Mouse (Mus musculus) midbrain, embryonic 13.5 days (tissue): ENCODE results near the gene Ndufv1. TPM values are rescaled to one million over a fixed set of nuclear protein-coding genes. Genes with fewer than 3 reads are reported as not detected.

Experiments used
- ATAC-seq: fragments of 200-750 bp; cut with Nextera tagmentation; 2 replicates; pipeline ENCODE4 v1.8.0; 2017; ENCODE audit warnings: mild to moderate bottlenecking, moderate TSS enrichment, moderate library complexity
- H3K27ac ChIP-seq: fragments of 300-500 bp; sonication (generic); 2 replicates; pipeline ENCODE4 v1.5.1; 2015; ENCODE audit warnings: inconsistent platforms, mild to moderate bottlenecking, moderate library complexity
- H3K27me3 ChIP-seq: fragments of 300-500 bp; sonication (generic); 2 replicates; pipeline ENCODE4 v1.6.1; 2015; ENCODE audit warnings: mild to moderate bottlenecking, inconsistent platforms
- H3K36me3 ChIP-seq: fragments of 300-500 bp; sonication (generic); 2 replicates; pipeline ENCODE4 v1.6.1; 2015; ENCODE audit warnings: mild to moderate bottlenecking, inconsistent platforms
- H3K4me1 ChIP-seq: fragments of 300-500 bp; sonication (generic); replicated peaks from 2 replicates; pipeline ENCODE4 v1.6.1; 2015; ENCODE audit warnings: inconsistent platforms
- H3K4me2 ChIP-seq: fragments of 300-500 bp; sonication (generic); replicated peaks from 2 replicates; pipeline ENCODE4 v1.6.1; 2015; ENCODE audit warnings: moderate library complexity, mild to moderate bottlenecking, inconsistent platforms
- H3K4me3 ChIP-seq: fragments of 300-500 bp; sonication (generic); replicated peaks from 2 replicates; pipeline ENCODE4 v1.5.1; 2015; ENCODE audit warnings: mild to moderate bottlenecking, inconsistent platforms
- H3K9ac ChIP-seq: fragments of 300-500 bp; sonication (generic); replicated peaks from 2 replicates; pipeline ENCODE4 v1.6.1; 2015; ENCODE audit warnings: mild to moderate bottlenecking, inconsistent platforms
- H3K9me3 ChIP-seq: fragments of 300-500 bp; sonication (generic); 2 replicates; pipeline ENCODE4 v1.6.1; 2016; ENCODE audit warnings: mild to moderate bottlenecking, inconsistent platforms
- WGBS: fragments of 180-500 bp; shearing (Covaris S2); methylation state at CpG from one replicate; pipeline ENCODE4 v1.1.7; 2015; 5-methylcytosine and 5-hydroxymethylcytosine counted together
- polyA plus RNA-seq: library from polyadenylated mRNA; unstranded; fragments of >200 nt; fragmentation: Nextera tagmentation; extraction: Ambion mirVana; gene quantifications from 2 replicates; pipeline ENCODE4 v1.2.1, GENCODE M21; 2015

Ndufv1 gene
- polyA plus RNA-seq, 1 experiment from 2014 or later, result 203 TPM

DNA sequence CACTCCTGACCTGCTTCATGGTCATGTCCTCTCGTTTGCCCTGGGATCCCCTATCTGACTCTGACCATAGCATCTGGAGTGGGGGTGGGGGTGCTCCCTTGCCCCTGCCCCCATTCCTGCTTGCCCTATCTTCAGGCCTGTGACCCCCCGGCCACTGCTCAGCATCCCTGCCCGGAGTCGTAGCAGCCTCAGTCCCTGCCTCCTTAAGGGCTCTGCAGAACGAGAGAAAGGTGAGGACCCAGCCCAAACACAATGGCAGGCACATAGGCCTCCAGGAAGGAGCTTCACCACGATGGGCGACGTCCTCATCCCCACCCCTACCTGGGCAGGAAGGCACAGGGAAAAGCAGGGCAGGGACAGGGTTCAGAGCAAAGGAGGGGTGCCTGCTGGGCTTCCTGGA, 14.3 kb downstream of the Ndufv1 start:
- Histone ChIP-seq H3K27ac (no peak overlapping the region), H3K4me2 (no peak overlapping the region), H3K27me3 (peaks cover 3% of the 10 kb centered on the region), H3K9ac (no peak overlapping the region), H3K4me1 (peaks cover 19% of the 10 kb centered on the region), H3K9me3 (no peaks in the 10 kb centered on the region), H3K4me3 (no peak overlapping the region), H3K36me3 (no peaks in the 10 kb centered on the region)
- 78% methylated on average over 8 of the region's 8 CpGs for WGBS
- no peak for ATAC-seq

DNA sequence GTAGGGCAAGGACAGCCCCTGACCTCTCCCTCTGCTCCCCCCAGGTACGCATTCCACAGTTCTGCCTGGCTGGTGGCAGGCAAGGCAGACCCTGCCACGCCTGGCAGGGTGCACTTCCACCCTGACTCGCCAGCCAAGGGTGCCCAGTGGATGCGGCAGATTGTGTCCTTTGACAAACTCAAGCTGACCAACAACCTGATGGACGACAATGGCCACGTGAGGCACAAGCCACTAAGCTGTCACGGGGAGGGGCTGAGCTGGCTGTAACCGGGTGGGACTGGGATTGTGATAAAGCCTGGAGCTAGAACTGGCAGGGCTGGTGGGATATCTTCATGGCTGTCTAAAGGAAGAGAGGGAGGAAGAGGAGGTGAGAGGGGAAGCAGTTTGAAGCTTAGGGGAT, 15.4 kb downstream of the Ndufv1 start:
- ATAC-seq, result no peak
- no peak overlapping the region for H3K27ac ChIP-seq
- no peaks in the 10 kb centered on the region for H3K36me3 ChIP-seq
- no peaks in the 10 kb centered on the region for H3K9me3 ChIP-seq
- H3K4me3 ChIP-seq, result no peak overlapping the region
- peaks cover 3% of the 10 kb centered on the region for H3K27me3 ChIP-seq
- H3K9ac ChIP-seq, result no peak overlapping the region
- peaks cover 19% of the 10 kb centered on the region for H3K4me1 ChIP-seq
- 61% methylated on average over 8 of the region's 8 CpGs for WGBS
- no peak overlapping the region for H3K4me2 ChIP-seq

DNA sequence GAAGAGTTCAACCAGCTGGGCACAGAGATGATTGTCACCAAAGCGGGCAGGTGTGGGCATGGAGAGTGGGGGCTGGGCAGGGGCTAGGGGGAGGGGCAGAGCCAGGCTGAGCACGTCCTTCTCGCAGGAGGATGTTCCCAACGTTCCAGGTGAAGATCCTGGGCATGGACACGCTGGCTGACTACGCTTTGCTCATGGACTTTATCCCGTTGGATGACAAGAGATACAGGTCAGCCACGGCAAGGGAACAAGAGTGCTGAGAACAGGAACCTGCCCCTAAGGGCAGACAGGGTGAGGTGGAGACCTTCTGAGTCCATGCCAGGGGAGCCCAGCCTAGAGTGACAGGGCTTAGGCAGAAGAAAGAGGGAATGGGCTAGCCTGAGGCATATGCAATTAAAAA, 15.9 kb downstream of the Ndufv1 start:
- no peaks in the 10 kb centered on the region; the same call in none of the 2 replicates for H3K27me3 ChIP-seq
- no peak overlapping the region for H3K4me3 ChIP-seq
- H3K9ac ChIP-seq, result no peak overlapping the region
- peaks cover 17% of the 10 kb centered on the region for H3K4me1 ChIP-seq
- ATAC-seq, result no peak
- 83% methylated on average over 8 of the region's 8 CpGs for WGBS
- no peaks in the 10 kb centered on the region for H3K36me3 ChIP-seq
- no peaks in the 10 kb centered on the region for H3K9me3 ChIP-seq
- no peak overlapping the region for H3K27ac ChIP-seq
- no peak overlapping the region for H3K4me2 ChIP-seq

DNA sequence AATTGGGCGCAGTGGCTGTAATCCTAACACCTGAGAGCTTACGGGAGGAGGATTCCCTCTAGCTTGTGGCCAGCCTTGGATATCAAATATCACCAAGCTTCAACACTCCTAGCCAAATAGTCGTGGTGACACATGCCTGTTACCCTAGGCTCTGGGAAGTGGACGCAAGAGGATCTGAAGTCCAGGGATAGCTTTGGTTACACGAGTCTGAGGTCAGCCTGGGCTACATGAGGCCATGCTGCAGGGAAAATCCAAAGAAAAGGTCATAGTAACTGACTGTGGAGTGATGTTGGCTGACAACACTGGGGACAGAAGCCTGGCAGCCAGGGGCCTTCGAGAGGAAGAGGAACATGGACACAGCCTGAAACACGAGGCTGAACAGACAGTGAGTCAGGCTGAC, 16.5 kb downstream of the Ndufv1 start:
- no peaks in the 10 kb centered on the region for H3K36me3 ChIP-seq
- H3K27ac ChIP-seq, result no peak overlapping the region
- no peak overlapping the region for H3K4me2 ChIP-seq
- no peak overlapping the region for H3K4me3 ChIP-seq
- peak overlapping the region; percentile 29; the same call in 1 of the 2 replicates for H3K9ac ChIP-seq
- ATAC-seq, result no peak
- no peaks in the 10 kb centered on the region; the same call in none of the 2 replicates for H3K27me3 ChIP-seq
- H3K4me1 ChIP-seq, result peaks cover 10% of the 10 kb centered on the region
- no peaks in the 10 kb centered on the region for H3K9me3 ChIP-seq
- WGBS, result 76% methylated on average over 7 of the region's 7 CpGs

DNA sequence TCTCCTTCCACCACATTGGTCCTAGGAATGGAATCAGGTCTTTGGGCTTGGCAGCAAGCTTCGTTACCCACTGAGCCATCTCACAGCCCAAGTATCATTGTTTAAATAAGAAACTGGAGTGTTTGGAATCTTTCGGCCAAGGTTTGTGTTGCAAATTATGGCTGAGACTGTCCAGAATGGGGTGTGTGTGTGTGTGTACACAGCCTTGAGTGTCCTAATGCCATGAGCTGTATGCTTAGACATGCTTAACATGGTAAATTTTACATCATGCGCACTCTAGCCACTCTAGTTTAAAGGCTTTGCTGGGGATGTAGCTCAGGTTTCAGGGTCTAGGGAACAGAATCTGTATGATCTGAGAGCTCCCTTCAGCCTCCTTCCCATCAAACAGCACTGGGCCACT, 17.1 kb downstream of the Ndufv1 start:
- H3K27ac ChIP-seq, result no peak overlapping the region

DNA sequence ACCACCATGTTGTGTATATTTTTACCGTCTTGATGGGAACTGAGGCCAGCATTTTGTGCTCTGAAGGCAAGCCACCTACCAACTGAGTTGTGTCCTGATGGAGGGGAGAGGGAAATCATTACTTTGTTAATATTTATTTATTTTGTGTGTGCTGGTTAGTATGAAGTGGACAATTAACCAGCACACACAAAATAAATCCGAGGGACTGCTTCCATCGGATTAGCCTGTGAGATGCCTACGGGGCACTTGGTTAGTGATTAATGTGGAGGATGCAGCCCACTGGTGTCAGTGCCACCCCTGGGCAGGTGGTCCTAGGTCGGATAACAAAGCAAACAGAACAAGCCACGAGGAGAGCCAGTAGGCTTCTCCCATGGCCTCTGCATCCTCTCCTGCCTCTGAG, 17.7 kb downstream of the Ndufv1 start:
- Histone ChIP-seq H3K4me2 (no peak overlapping the region), H3K9ac (no peak overlapping the region), H3K9me3 (no peaks in the 10 kb centered on the region), H3K27ac (no peak overlapping the region), H3K4me3 (no peak overlapping the region), H3K27me3 (no peaks in the 10 kb centered on the region; the same call in none of the 2 replicates), H3K36me3 (no peaks in the 10 kb centered on the region), H3K4me1 (peaks cover 6% of the 10 kb centered on the region)
- WGBS, result 77% methylated on average over 6 of the region's 6 CpGs
- no peak for ATAC-seq

More for the DNA sequence above, 17.1 kb downstream of the Ndufv1 start:
- Histone ChIP-seq H3K9me3 (no peaks in the 10 kb centered on the region), H3K4me2 (no peak overlapping the region), H3K27me3 (no peaks in the 10 kb centered on the region; the same call in none of the 2 replicates), H3K36me3 (no peaks in the 10 kb centered on the region), H3K4me3 (no peak overlapping the region), H3K4me1 (peaks cover 6% of the 10 kb centered on the region), H3K9ac (no peak overlapping the region)
- 91% methylated on average over 3 of the region's 3 CpGs for WGBS
- ATAC-seq, result no peak

DNA sequence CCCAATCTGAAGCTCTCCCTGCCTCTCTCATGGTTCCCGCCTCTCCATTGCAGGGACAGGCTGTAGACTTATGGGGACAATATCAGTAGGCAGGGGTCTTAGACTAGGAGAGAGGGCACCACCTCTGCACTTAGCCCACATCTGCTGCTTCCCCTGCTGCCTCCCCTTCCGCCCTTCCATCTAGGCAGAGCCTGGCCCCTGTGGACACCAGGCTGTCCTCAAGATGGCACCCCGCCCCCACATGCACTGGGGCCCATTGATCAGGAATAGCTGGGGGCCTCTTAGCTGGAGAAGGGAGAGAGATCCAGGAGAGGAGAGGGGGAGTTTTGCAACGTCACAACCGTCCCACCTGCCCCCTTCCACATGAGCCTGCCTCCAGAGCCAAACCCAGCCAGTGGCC, 20.2 kb downstream of the Ndufv1 start, which contains the start of gene Tbx10:
Gene Tbx10 (plus strand): TSS at position 337 of the 400 bp plus-strand sequence.
- Histone ChIP-seq H3K27me3 (no peaks in the 10 kb centered on the region), H3K4me3 (no peak within 1 kb of the TSS), H3K4me1 (no peaks in the 10 kb centered on the region), H3K27ac (no peak within 1 kb of the TSS), H3K9ac (no peak within 1 kb of the TSS), H3K36me3 (no peaks in the 10 kb centered on the region), H3K4me2 (no peak within 1 kb of the TSS), H3K9me3 (peaks cover 3% of the 10 kb centered on the region; the same call in 1 of the 2 replicates)
- 57% methylated on average over 5 of the region's 5 CpGs for WGBS
- ATAC-seq, result no peak

DNA sequence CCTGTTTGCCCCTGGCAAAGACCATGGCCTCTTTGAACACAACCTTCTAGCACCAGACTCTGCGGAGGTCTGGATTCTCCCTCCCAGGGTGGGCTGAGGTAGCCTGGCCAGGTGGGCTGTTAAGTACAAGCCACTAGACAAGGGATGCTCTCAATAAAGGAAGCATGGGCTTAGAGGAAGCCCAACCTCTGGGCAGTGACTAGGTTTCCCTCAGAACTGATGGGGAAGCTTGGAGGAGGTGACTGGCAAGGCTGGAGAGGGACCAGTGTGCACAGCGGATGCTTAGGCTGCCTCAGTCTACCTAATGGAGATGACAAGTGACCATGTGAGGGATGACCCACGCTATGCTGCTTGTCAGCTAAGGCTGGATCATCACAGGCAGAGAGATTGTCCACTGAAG, 20.6 kb downstream of the Ndufv1 start:
- no peak overlapping the region for H3K27ac ChIP-seq
- H3K9me3 ChIP-seq, result peaks cover 3% of the 10 kb centered on the region; the same call in 1 of the 2 replicates
- no peaks in the 10 kb centered on the region for H3K36me3 ChIP-seq
- no peak overlapping the region for H3K9ac ChIP-seq
- no peak overlapping the region for H3K4me3 ChIP-seq
- no peaks in the 10 kb centered on the region for H3K27me3 ChIP-seq
- ATAC-seq, result no peak
- H3K4me1 ChIP-seq, result no peaks in the 10 kb centered on the region
- WGBS, result 83% methylated on average over 3 of the region's 3 CpGs
- no peak overlapping the region for H3K4me2 ChIP-seq

DNA sequence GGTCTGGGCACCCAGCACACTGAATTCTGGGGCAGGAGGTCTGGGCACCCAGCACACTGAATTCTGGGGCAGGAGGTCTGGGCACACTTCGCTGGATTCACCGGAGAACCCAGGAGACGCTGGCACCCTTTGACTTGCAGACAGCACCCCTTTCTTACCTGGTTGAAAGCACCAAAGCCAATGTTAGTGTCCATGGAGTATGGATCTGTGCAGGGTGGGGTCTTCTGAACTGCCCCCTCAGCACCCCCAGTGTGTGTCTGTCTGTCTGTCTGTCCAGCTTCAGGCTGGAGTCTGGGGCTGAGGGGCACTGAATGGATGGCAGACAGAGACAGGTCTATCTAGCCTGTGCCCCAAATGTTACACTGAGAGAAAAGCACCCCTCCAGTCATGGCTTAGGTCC, 21.0 kb downstream of the Ndufv1 start:
- no peak for ATAC-seq
- Histone ChIP-seq H3K27me3 (no peaks in the 10 kb centered on the region), H3K9me3 (peaks cover 3% of the 10 kb centered on the region; the same call in 1 of the 2 replicates), H3K4me1 (no peaks in the 10 kb centered on the region), H3K27ac (no peak overlapping the region), H3K9ac (no peak overlapping the region), H3K4me3 (no peak overlapping the region), H3K36me3 (no peaks in the 10 kb centered on the region), H3K4me2 (no peak overlapping the region)
- WGBS, result 94% methylated on average over 3 of the region's 3 CpGs

DNA sequence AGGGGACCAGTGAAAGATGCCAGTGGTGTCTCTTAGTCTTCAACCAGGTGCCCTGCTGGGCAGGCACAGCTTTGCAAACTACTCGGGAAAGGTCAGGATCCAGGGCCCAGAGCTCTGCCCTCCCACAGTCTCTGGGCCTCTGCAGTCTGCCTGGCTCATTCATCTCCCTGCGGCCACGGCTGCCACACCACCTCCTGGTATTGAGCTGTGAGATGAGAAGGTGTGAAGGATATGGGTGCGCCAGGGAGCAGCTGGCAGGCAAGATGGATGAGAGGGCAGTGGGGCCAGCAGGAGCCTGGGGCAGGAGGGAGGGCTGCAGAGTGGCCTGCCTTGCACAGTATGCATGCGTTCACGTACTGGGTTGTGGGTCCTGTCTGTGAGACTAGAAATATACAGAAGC, 21.8 kb downstream of the Ndufv1 start:
- H3K9me3 ChIP-seq, result peaks cover 3% of the 10 kb centered on the region; the same call in 1 of the 2 replicates
- no peak for ATAC-seq
- H3K9ac ChIP-seq, result no peak overlapping the region
- H3K27me3 ChIP-seq, result no peaks in the 10 kb centered on the region
- no peaks in the 10 kb centered on the region for H3K4me1 ChIP-seq
- no peaks in the 10 kb centered on the region for H3K36me3 ChIP-seq
- H3K4me3 ChIP-seq, result no peak overlapping the region
- WGBS, result 80% methylated on average over 6 of the region's 6 CpGs
- H3K27ac ChIP-seq, result no peak overlapping the region
- H3K4me2 ChIP-seq, result no peak overlapping the region

DNA sequence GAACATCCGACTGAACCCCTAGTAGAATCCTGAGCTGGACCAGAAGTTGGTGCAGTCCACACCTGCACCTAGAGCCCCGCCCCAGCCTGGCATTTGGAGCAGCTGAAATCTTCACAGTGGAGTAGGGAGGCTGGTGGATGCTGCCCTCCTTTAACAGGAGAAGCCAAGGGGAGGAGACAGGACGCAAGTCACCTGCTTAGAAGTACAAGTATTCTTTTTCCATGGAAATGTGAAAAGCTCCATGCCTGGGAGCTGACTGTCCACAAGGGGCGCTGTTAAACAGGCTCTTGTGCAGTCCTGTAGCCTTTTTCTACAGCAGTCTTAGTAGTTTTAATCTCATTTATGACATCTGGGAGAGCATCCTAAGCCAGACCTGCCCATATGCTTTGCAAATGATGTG, 23.9 kb downstream of the Ndufv1 start:
- H3K4me2 ChIP-seq, result no peak overlapping the region
- ATAC-seq, result no peak
- peaks cover 3% of the 10 kb centered on the region; the same call in 1 of the 2 replicates for H3K9me3 ChIP-seq
- no peak overlapping the region for H3K9ac ChIP-seq
- H3K27ac ChIP-seq, result no peak overlapping the region
- no peaks in the 10 kb centered on the region for H3K36me3 ChIP-seq
- peaks cover 13% of the 10 kb centered on the region for H3K4me1 ChIP-seq
- no peaks in the 10 kb centered on the region for H3K27me3 ChIP-seq
- H3K4me3 ChIP-seq, result no peak overlapping the region
- 80% methylated on average over 4 of the region's 4 CpGs for WGBS

DNA sequence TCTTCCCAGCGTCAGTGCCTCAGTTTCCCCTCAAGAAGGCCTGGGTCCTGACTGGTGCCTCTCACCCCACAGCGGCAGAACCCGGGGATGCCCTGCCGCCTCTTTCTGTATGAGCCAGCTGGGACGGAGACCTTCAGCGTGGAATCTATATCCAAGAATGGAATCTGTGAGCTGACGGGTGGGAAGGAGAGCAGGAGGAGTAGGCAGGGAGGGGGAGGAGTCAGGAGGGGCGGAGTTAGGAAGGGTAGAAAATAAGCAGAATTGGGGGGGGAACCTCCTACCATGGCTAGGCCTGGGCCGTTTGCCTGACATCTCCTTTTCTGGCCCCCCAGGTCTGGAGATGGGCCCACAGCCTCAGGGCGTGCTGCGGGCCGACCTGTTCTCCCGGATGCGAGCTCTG, 24.5 kb downstream of the Ndufv1 start:
- 91% methylated on average over 14 of the region's 14 CpGs for WGBS
- ATAC-seq, result no peak
- Histone ChIP-seq H3K9me3 (peaks cover 3% of the 10 kb centered on the region; the same call in 1 of the 2 replicates), H3K4me2 (no peak overlapping the region), H3K36me3 (no peaks in the 10 kb centered on the region), H3K9ac (no peak overlapping the region), H3K4me3 (no peak overlapping the region), H3K27ac (no peak overlapping the region), H3K27me3 (no peaks in the 10 kb centered on the region), H3K4me1 (peaks cover 13% of the 10 kb centered on the region)

DNA sequence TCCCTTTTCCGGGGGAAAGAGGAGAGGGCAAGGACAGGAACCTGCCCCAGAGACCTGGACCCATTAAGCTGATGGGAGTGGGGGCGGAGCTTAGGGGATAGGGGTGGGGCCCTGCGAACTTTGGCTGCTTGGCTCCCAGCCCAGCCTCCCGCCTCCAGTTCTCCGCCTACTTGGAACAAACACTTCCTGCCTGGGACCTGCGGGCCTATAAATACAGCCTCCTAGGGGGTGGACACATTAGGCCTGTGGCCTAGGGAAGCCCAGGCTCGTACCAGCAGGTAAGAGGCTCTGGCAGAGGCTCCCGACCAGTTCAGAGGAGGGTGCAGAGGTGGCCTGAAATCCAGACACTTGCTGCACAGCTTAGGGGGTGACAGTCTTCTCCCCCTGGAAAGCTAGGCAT, 26.3 kb downstream of the Ndufv1 start, which contains the start of gene Acy3:
Gene Acy3 (plus strand): TSS at position 237 of the 400 bp plus-strand sequence.
- Histone ChIP-seq H3K27ac (no peak within 1 kb of the TSS), H3K4me3 (no peak within 1 kb of the TSS), H3K9ac (no peak within 1 kb of the TSS), H3K4me1 (peaks cover 13% of the 10 kb centered on the region), H3K4me2 (no peak within 1 kb of the TSS), H3K27me3 (no peaks in the 10 kb centered on the region), H3K9me3 (peaks cover 3% of the 10 kb centered on the region; the same call in 1 of the 2 replicates), H3K36me3 (no peaks in the 10 kb centered on the region)
- 19% methylated on average over 8 of the region's 8 CpGs for WGBS
- no peak for ATAC-seq
